Mouse (Mus musculus) midbrain, postnatal 0 days (tissue): ENCODE results near the gene Borcs8. TPM values are rescaled to one million over a fixed set of nuclear protein-coding genes. Genes with fewer than 3 reads are reported as not detected.

Experiments used
- ATAC-seq: fragments of 200-750 bp; cut with Nextera tagmentation; 2 replicates; pipeline ENCODE4 v1.8.0; 2017; ENCODE audit warnings: moderate number of reproducible peaks, mild to moderate bottlenecking, moderate TSS enrichment, moderate library complexity; ENCODE audit not compliant: low FRiP score
- DNase-seq: peaks from one replicate; pipeline ENCODE4 v3.0.0-alpha.2; 2015; ENCODE audit warnings: low spot score
- H3K27ac ChIP-seq: fragments of 300-500 bp; sonication (generic); 2 replicates; pipeline ENCODE4 v1.5.1; 2014; ENCODE audit warnings: low read depth, mild to moderate bottlenecking, low read length, mixed read lengths
- H3K27me3 ChIP-seq: fragments of 300-500 bp; sonication (generic); 2 replicates; pipeline ENCODE4 v1.6.1; 2014; ENCODE audit warnings: low read length, control low read depth, mixed read lengths; ENCODE audit not compliant: insufficient read depth
- H3K36me3 ChIP-seq: fragments of 300-500 bp; sonication (generic); 2 replicates; pipeline ENCODE4 v1.6.1; 2014; ENCODE audit warnings: low read length, control low read depth, mixed read lengths; ENCODE audit not compliant: insufficient read depth
- H3K4me1 ChIP-seq: fragments of 300-500 bp; sonication (generic); 2 replicates; pipeline ENCODE4 v1.6.1; 2014; ENCODE audit warnings: mild to moderate bottlenecking, control low read depth, antibody characterized with exemption, low read length, mixed read lengths; ENCODE audit not compliant: insufficient read depth
- H3K4me2 ChIP-seq: fragments of 300-500 bp; sonication (generic); 2 replicates; pipeline ENCODE4 v1.6.1; 2014; ENCODE audit warnings: low read depth, mild to moderate bottlenecking, low read length, mixed read lengths; ENCODE audit not compliant: poor library complexity, severe bottlenecking
- H3K4me3 ChIP-seq: fragments of 300-500 bp; sonication (generic); 2 replicates; pipeline ENCODE4 v1.5.1; 2014; ENCODE audit warnings: low read depth, mild to moderate bottlenecking, low read length, moderate library complexity
- H3K9ac ChIP-seq: fragments of 300-500 bp; sonication (generic); replicated peaks from 2 replicates; pipeline ENCODE4 v1.6.1; 2014; ENCODE audit warnings: mild to moderate bottlenecking, low read length, moderate library complexity, mixed read lengths; ENCODE audit not compliant: poor library complexity, severe bottlenecking
- H3K9me3 ChIP-seq: fragments of 300-500 bp; sonication (generic); 2 replicates; pipeline ENCODE4 v1.6.1; 2016; ENCODE audit warnings: low read length, control low read depth
- CTCF ChIP-seq: IDR thresholded peaks from 2 replicates; pipeline ENCODE4 v1.5.1; 2016; ENCODE audit warnings: antibody characterized with exemption, mild to moderate bottlenecking
- WGBS: fragments of 180-500 bp; shearing (Covaris S2); extraction: QIAGEN DNeasy Blood & Tissue Kit; methylation state at CpG from one replicate; pipeline ENCODE4 v1.1.7; 2014; 5-methylcytosine and 5-hydroxymethylcytosine counted together
- polyA plus RNA-seq: library from polyadenylated mRNA; unstranded; fragments of >200 nt; fragmentation: Nextera tagmentation; extraction: Ambion mirVana; gene quantifications from 2 replicates; pipeline ENCODE4 v1.2.1, GENCODE M21; 2015
- total RNA-seq: library from RNA; depleted of rRNA; stranded (reverse); fragments of >200 nt; gene quantifications from 2 replicates; pipeline ENCODE4 v1.2.3, GENCODE M21; 2014

The Borcs8 gene
- total and polyA plus RNA-seq, 2 experiments from 2014 or later: 49.8 to 91.1 TPM

- no peak overlapping the region for H3K27ac ChIP-seq
- no peaks in the 10 kb centered on the region for H3K36me3 ChIP-seq
- ATAC-seq (no peak), DNase-seq (no peak)
- no peak for TF ChIP-seq CTCF
- no peaks in the 10 kb centered on the region for H3K9me3 ChIP-seq
- no peak overlapping the region for H3K9ac ChIP-seq
- WGBS: 90% methylated on average over 7 of the region's 7 CpGs
- no peak overlapping the region for H3K4me3 ChIP-seq
- peaks cover 5% of the 10 kb centered on the region; the same call in 1 of the 2 replicates for H3K4me1 ChIP-seq
- no peak overlapping the region for H3K4me2 ChIP-seq
- H3K27me3 ChIP-seq: no peaks in the 10 kb centered on the region
Measured at GRCm38 (mm10) chr8:70174079-70174478, 34.8 kb downstream of the Borcs8 start.

- TF ChIP-seq CTCF: no peak
- H3K27me3 ChIP-seq: no peaks in the 10 kb centered on the region
- WGBS: 92% methylated on average over 2 of the region's 2 CpGs
Measured at GRCm38 (mm10) chr8:70178231-70178630, 38.9 kb downstream of the Borcs8 start.

DNA sequence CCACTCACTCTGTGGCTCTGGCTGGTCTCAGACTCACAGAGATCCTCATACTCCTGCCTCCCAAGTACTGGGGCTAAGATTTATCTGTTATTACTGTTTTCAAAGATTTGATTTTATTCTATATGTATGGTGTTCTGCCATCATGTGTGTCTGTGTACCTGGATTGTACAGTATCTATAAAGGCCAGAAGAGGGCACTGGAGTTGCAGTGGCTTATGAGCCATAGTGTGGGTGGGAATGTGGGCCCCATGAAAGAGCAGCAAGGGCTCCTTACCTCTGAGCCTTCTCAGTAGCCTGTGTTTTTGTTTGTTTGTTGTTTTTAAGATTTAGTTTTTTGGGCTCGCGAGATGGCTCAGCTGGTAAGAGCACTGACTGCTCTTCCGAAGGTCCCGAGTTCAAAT is 39.8 kb downstream of the Borcs8 start:
- H3K27me3 ChIP-seq: no peaks in the 10 kb centered on the region
- peak; percentile 61 for TF ChIP-seq CTCF
- no peaks in the 10 kb centered on the region for H3K4me1 ChIP-seq
- ATAC-seq (no peak), DNase-seq (no peak)
- H3K4me3 ChIP-seq: no peak overlapping the region
- H3K9me3 ChIP-seq: no peaks in the 10 kb centered on the region
- H3K9ac ChIP-seq: no peak overlapping the region
- no peak overlapping the region for H3K4me2 ChIP-seq
- WGBS: 96% methylated on average over 4 of the region's 4 CpGs
- H3K27ac ChIP-seq: no peak overlapping the region
- peaks cover 22% of the 10 kb centered on the region for H3K36me3 ChIP-seq

More at GRCm38 (mm10) chr8:70178231-70178630, 38.9 kb downstream of the Borcs8 start:
- Histone ChIP-seq H3K27ac (no peak overlapping the region), H3K9me3 (no peaks in the 10 kb centered on the region), H3K4me3 (no peak overlapping the region), H3K9ac (no peak overlapping the region), H3K4me1 (0 out of 2 replicates have a peak, but pooled peaks cover 2% of the 10 kb centered on the region), H3K36me3 (peaks cover 20% of the 10 kb centered on the region), H3K4me2 (no peak overlapping the region)
- DNase-seq (no peak), ATAC-seq (no peak)

DNA sequence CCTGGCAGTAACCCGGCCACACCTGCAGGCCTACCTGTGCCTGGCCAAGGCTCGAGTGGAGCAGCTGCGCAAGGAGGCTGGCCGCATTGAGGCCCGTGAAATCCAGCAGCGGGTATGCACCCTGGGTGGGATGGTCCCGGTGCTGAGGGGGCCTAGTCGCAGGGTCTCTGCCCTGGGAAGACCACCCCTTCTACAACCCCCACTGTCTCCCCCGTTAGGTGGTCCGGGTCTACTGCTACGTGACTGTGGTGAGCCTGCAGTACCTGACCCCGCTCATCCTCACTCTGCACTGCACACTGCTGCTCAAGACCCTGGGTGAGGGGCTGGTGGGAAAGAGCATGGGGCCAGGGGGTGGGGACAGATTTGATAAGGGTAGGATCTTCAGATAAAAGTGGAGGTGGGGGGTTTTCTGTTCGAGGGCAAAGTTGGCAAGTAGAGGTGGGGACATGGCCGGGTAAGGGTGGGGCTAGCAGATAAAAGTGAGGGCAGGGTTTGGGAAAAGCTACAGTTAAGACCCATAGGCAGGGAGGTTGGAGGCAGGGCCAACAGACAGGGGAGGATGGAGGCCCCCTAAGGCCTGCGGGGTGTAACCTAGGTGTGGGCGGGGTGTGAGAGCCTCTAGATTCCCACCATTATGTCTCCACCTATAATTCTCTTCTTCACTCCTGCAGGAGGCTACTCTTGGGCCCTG is 42.1 kb downstream of the Borcs8 start:
- Histone ChIP-seq H3K27me3 (no peaks in the 10 kb centered on the region), H3K9ac (no peak overlapping the region), H3K9me3 (no peaks in the 10 kb centered on the region), H3K27ac (no peak overlapping the region), H3K4me3 (no peak overlapping the region), H3K4me1 (no peaks in the 10 kb centered on the region), H3K36me3 (peaks cover 22% of the 10 kb centered on the region), H3K4me2 (no peak overlapping the region)
- 86% methylated on average over 16 of the region's 16 CpGs for WGBS
- no peak for ATAC-seq
- TF ChIP-seq CTCF: no peak
- DNase-seq: no peak

- H3K27ac ChIP-seq: no peak overlapping the region
- TF ChIP-seq CTCF: no peak
- no peak overlapping the region for H3K4me3 ChIP-seq
- DNase-seq: no peak
- H3K4me2 ChIP-seq: no peak overlapping the region
- peaks cover 26% of the 10 kb centered on the region for H3K36me3 ChIP-seq
- ATAC-seq: no peak
- H3K27me3 ChIP-seq: no peaks in the 10 kb centered on the region
- WGBS: 83% methylated on average over 2 of the region's 2 CpGs
- no peaks in the 10 kb centered on the region for H3K9me3 ChIP-seq
- no peaks in the 10 kb centered on the region for H3K4me1 ChIP-seq
- H3K9ac ChIP-seq: no peak overlapping the region
Measured at GRCm38 (mm10) chr8:70181903-70182252, 42.6 kb downstream of the Borcs8 start.

DNA sequence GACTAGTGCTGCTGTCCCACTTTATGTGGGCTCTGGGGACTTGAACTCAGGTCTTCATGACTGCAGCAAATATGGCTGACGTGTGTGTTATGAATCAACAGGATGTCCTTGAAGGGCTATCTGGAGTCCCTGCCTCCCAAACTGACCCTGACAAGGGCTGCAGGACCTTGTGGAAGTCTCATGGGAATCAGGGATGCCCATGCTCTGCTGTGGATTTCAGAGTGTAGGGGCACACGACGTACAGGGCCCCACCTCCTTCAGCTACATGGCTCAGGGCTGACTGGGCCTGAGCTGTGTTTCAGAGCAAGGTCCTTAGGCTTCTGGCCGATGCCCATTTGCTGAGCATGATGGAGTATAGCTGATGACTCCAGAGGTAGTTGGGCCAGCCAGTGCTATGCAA is 43.9 kb downstream of the Borcs8 start:
- 85% methylated on average over 4 of the region's 4 CpGs for WGBS
- Histone ChIP-seq H3K27ac (no peak overlapping the region), H3K4me3 (no peak overlapping the region), H3K36me3 (peaks cover 38% of the 10 kb centered on the region), H3K4me1 (no peaks in the 10 kb centered on the region), H3K9ac (no peak overlapping the region), H3K27me3 (no peaks in the 10 kb centered on the region), H3K9me3 (no peaks in the 10 kb centered on the region), H3K4me2 (no peak overlapping the region)
- TF ChIP-seq CTCF: no peak
- DNase-seq (no peak), ATAC-seq (no peak)
